ENCODE assay signal across 7 mouse cellular contexts in the genomic region with DNA sequence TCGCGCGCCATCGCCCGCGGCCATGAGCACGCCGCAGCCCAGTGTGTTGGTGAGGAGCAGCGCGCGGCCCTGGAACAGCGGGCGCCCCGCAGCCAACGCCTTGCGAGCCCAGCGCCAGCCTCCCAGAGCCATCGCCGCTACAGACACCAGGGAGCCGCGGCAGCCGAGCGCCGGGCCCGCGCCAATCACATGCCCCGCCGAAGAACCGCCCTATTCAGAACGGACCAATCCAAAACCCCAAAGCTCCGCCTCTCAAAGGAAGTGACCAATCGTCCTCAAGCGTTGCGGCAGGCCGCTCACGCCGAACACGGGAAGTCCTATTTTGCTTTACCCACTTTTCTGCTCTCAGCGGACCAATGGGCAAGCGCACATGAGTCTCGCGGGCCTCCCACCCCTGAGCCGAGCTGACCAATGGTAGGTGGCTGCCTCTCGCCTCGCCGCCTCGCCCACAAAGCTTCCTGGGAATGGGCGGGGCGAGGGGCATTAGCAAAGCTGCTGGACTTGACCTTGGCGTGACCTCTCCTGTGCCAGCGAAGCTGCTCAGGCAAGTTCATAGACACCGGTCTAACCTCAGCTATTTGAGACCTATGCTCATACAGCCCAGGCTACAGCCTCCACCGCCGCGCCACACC. TPM values are rescaled to one million over a fixed set of nuclear protein-coding genes. Genes with fewer than 3 reads are reported as not detected.
A peak's percentile ranks its signal among the peaks of the same experiment; 100 is the strongest.
DNase-seq lines count a peak whose midpoint lies in the region; ATAC-seq lines count a peak whose summit lies in the region.

A gene (minus strand): TSS at position 172 of the 632 bp plus-strand sequence.

- H3K27ac ChIP-seq in intestine, embryonic 16.5 days (ENCODE audit: low read length), result peak within 1 kb of the TSS; percentile 78
- H3K27ac ChIP-seq in midbrain, embryonic 11.5 days (ENCODE audit: low read depth, low read length), result no peak within 1 kb of the TSS

- no peaks in the 10 kb centered on the region for H3K9me3 ChIP-seq in intestine, embryonic 16.5 days (ENCODE audit: control insufficient read depth, low read length)
- no peaks in the 10 kb centered on the region for H3K9me3 ChIP-seq in midbrain, embryonic 11.5 days (ENCODE audit: control insufficient read depth, low read length)

- H3K9ac ChIP-seq in intestine, embryonic 16.5 days (ENCODE audit: low read depth, low read length), result peak within 1 kb of the TSS; percentile 85
- peak within 1 kb of the TSS; percentile 77 for H3K9ac ChIP-seq in midbrain, embryonic 11.5 days (ENCODE audit: low read length)

- no peaks in the 10 kb centered on the region for H3K27me3 ChIP-seq in intestine, embryonic 16.5 days (replicated peaks; ENCODE audit: control insufficient read depth, insufficient read depth, low read length)
- peaks cover under 1% of the 10 kb centered on the region; the same call in 1 of the 2 replicates for H3K27me3 ChIP-seq in midbrain, embryonic 11.5 days (ENCODE audit: control insufficient read depth, insufficient read depth, low read length)

- ATAC-seq in intestine, embryonic 16.5 days, result peak; percentile 91
- ATAC-seq in midbrain, embryonic 11.5 days (ENCODE audit: low FRiP score), result peak; percentile 97

- peaks cover 27% of the 10 kb centered on the region for H3K4me1 ChIP-seq in intestine, embryonic 16.5 days (ENCODE audit: control insufficient read depth, insufficient read depth, low read length)
- H3K4me1 ChIP-seq in midbrain, embryonic 11.5 days (ENCODE audit: control insufficient read depth, insufficient read depth, low read length), result peaks cover 8% of the 10 kb centered on the region

- peaks cover 6% of the 10 kb centered on the region; the same call in 1 of the 2 replicates for H3K36me3 ChIP-seq in intestine, embryonic 16.5 days (ENCODE audit: control insufficient read depth, insufficient read depth, low read length)
- H3K36me3 ChIP-seq in midbrain, embryonic 11.5 days (ENCODE audit: control insufficient read depth, insufficient read depth, low read length), result no peaks in the 10 kb centered on the region

- peak; percentile 98 for DNase-seq in adrenal gland, adult 8-10 months
- DNase-seq in embryo, embryonic 9.5 days (ENCODE audit: extremely low spot score), result peak; percentile 97
- peak; percentile 81 to 91 for DNase-seq in gastrocnemius, postnatal 4 days (ENCODE audit: low spot score in 2 of 2)
- peak; percentile 97 for DNase-seq in left cerebral cortex, postnatal 36 days (ENCODE audit: low spot score in 2 of 2)
- DNase-seq in midbrain, embryonic 11.5 days (ENCODE audit: low spot score, missing footprints), result peak; percentile 98
- peak; percentile 99 for DNase-seq in skeletal muscle tissue, adult 2 months (ENCODE audit: low read depth, low spot score)

- H3K4me2 ChIP-seq in intestine, embryonic 16.5 days (ENCODE audit: low read depth, low read length), result peak within 1 kb of the TSS; percentile 94
- H3K4me2 ChIP-seq in midbrain, embryonic 11.5 days, result peak within 1 kb of the TSS; percentile 100

- 1% methylated on average over 55 of the region's 55 CpGs for WGBS in intestine, embryonic 16.5 days
- under 1% methylated on average over 55 of the region's 55 CpGs for WGBS in midbrain, embryonic 11.5 days

- H3K4me3 ChIP-seq in intestine, embryonic 16.5 days (ENCODE audit: low read length), result peak within 1 kb of the TSS; percentile 68
- peak within 1 kb of the TSS; percentile 68 for H3K4me3 ChIP-seq in midbrain, embryonic 11.5 days (ENCODE audit: low read depth, low read length)

- intact Hi-C loops in left cerebral cortex, postnatal 36 days (cut with DNase I), result loop anchor here (5.0 kb wide), 1 partner anchor 36 kb away; no protein-coding TSS in a partner anchor

RNA-seq across cellular contexts. Expression of the gene that starts here (rescaled TPM):
- 100 to 1,000 TPM; 106 to 166 (median 126) TPM for total RNA-seq in adrenal gland, adult 8-10 months (2022)
- 10 to 100 TPM; 27.0 to 27.4 TPM for total RNA-seq in gastrocnemius, postnatal 4 days (2021)
- 78.6 and 79.8 TPM in 2 replicates for polyA plus RNA-seq in intestine, embryonic 16.5 days (2015; fragmentation: Nextera tagmentation; extraction: Ambion mirVana)
- total RNA-seq in left cerebral cortex, postnatal 36 days (2021), result 10 to 100 TPM; 33.9 to 41.5 TPM
- 28.3 and 29.6 TPM in 2 replicates for polyA plus RNA-seq in midbrain, embryonic 11.5 days (2014; fragmentation: Nextera tagmentation; extraction: Ambion mirVana)
